Mouse (Mus musculus): ENCODE measurements around the gene Aasdhppt.

- no peak for TF ChIP-seq TAL1 (IDR thresholded peaks at IDR 0.05; ENCODE audit: low read length)
- no peak for TF ChIP-seq GATA1 (IDR thresholded peaks at IDR 0.05; ENCODE audit: low read length)
These were observed 9.9 kb upstream of the Aasdhppt start for GRCm38 (mm10) chr9:4318939-4319721.
